In the genomic region with DNA sequence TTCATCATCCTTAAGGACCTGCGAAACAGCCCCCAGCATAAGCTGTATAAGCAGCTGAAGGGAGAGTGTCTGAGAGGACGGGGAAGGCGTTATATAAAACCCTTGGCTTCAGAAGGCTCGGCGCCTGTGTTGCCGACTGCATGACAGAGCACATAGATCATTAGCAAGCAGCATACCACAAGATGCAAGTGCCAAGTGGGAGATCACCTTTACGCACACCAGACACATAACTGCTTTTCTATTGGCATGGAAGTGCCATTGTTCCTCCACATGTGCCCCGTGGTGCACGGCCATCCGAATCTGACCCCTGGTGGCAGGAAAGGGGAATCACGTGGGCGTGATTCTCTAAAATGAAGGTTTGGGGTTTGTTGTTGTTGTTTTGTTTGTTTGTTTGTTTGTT, we compare ENCODE assay signal across 1 mouse cellular context.
TF ChIP-seq lines count a peak whose summit lies in the region.

No protein-coding gene starts in this region.

TF ChIP-seq in ES-E14, 5 proteins besides CTCF, POLR2A, EP300 and RAD21:
- TF ChIP-seq MAFK (IDR thresholded peaks at IDR 0.05; ENCODE audit: insufficient read depth, low read depth, low read length) (0 out of 2 replicates have a peak, but pooled peaks have one; percentile 16), ZC3H11A (IDR thresholded peaks at IDR 0.05; ENCODE audit: borderline replicate concordance, low read depth, low read length) (peak; percentile 81; the same call in 1 of the 2 replicates), CHD2 (IDR thresholded peaks at IDR 0.05; ENCODE audit: low read depth, low read length) (no peak)
